Mouse (Mus musculus) cortical plate, adult 2 months (tissue): Measurements from ENCODE around the gene Samd4b. TPM values are rescaled to one million over a fixed set of nuclear protein-coding genes. Genes with fewer than 3 reads are reported as not detected.

Experiments
- H3K27ac ChIP-seq: fragments of 200-500 bp; 2 replicates; pipeline ENCODE4 v1.5.1; 2012; ENCODE audit warnings: low read length, control low read depth, inconsistent platforms; ENCODE audit not compliant: insufficient read depth
- H3K4me1 ChIP-seq: fragments of 200-500 bp; 2 replicates; pipeline ENCODE4 v1.6.1; 2011; ENCODE audit warnings: low read length; ENCODE audit not compliant: control insufficient read depth, insufficient read depth
- H3K4me3 ChIP-seq: fragments of 200-500 bp; 2 replicates; pipeline ENCODE4 v1.5.1; 2011; ENCODE audit warnings: mild to moderate bottlenecking, low read length, control low read depth; ENCODE audit not compliant: insufficient read depth
- CTCF ChIP-seq: fragments of 200-500 bp; IDR thresholded peaks from 2 replicates; pipeline ENCODE4 v1.5.1; 2011; ENCODE audit warnings: mild to moderate bottlenecking, control low read depth, low read length; ENCODE audit not compliant: insufficient read depth; ENCODE audit errors: extremely low read depth
- POLR2A ChIP-seq: fragments of 200-500 bp; IDR thresholded peaks from 2 replicates; pipeline ENCODE4 v1.6.1; 2011; ENCODE audit warnings: mild to moderate bottlenecking, low read length, control low read depth; ENCODE audit not compliant: insufficient read depth; ENCODE audit errors: extremely low read depth
- polyA plus RNA-seq: library from polyadenylated mRNA; depleted of rRNA; stranded (reverse); fragments of >200 nt; gene quantifications from 2 replicates; pipeline ENCODE4 v1.2.3, GENCODE M21; 2012

The Samd4b gene
- polyA plus RNA-seq, 1 experiment: 63.8 TPM

DNA sequence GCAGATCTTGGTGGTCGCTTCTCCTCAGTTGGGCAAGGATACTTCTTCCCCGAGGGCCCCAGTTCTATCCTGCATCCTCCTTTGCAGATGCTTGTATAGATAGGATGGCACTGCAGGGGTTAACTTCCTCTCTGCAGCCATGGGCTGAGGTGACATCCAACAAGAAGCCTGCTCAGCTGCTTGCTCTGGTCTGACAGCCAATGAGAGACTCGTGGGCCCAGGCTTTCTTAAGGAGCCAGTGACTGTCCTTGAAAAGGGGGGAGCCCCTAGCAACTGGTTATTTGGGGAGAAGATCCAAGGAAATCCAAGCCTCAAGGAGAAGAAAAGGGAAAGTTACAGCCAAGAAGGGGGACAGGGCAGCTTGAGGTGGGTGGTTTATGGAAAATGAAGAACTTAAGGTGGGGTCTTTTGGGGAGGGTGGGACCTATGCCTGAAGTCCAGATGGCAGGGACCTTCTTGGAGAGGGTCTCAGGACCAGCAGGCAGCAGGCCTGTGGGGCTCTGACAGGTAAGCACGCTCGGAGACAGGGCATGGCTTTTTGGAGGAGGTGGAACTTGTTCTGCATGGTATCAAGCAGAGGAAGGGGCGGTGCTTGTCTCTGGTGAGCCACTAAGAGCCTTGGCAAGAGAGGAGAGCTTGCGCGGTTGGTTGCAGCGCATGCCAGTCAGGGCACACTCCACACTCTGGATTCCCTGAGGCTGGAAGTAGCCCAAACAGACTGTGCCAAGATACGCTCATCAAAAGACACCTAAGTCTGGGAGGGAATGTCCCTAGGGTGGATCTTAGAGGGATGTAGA is 133.3 kb downstream of the Samd4b start:
- Histone ChIP-seq H3K4me1 (no peaks in the 10 kb centered on the region), H3K4me3 (peak overlapping the region; percentile 28), H3K27ac (no peak overlapping the region)
- TF ChIP-seq CTCF (no peak), POLR2A (peak; percentile 60; the same call in 1 of the 2 replicates)

DNA sequence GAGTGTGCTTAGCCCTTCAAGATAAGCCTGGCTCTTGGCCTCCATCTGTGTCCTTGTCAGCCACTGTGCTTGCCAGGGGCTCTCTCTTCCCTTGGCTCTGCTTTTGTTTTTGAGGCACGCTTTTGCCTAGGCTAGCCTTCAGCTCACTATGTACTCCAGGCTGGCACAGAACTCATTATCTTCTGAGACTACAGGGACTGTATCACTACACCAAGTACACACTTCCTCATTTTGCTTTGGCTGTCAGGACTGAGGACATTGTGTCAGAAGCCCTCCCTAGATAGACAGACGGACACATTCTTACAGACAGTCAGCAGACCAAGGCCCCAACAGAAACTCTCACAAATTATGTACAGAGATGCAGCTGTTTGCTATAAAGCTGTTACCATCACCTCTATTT is 135.2 kb downstream of the Samd4b start:
- Histone ChIP-seq H3K4me1 (no peaks in the 10 kb centered on the region), H3K27ac (no peak overlapping the region), H3K4me3 (no peak overlapping the region)
- TF ChIP-seq POLR2A (no peak), CTCF (no peak)

- H3K4me1 ChIP-seq: no peaks in the 10 kb centered on the region
- no peak overlapping the region for H3K4me3 ChIP-seq
- no peak overlapping the region for H3K27ac ChIP-seq
- TF ChIP-seq POLR2A (no peak), CTCF (no peak)
Observed at GRCm38 (mm10) chr7:28460361-28460760, 137.6 kb downstream of the Samd4b start.

GRCm38 (mm10) chr7:28452361-28453005 is 145.5 kb downstream of the Samd4b start:
- TF ChIP-seq CTCF (no peak), POLR2A (no peak)
- Histone ChIP-seq H3K27ac (no peak overlapping the region), H3K4me1 (peaks cover 2% of the 10 kb centered on the region; the same call in 1 of the 2 replicates)

GRCm38 (mm10) chr7:28451531-28452360 is 146.2 kb downstream of the Samd4b start, which contains the start of gene Lrfn1:
Gene Lrfn1 (plus strand): TSS chr7:28451980.
- TF ChIP-seq POLR2A (no peak), CTCF (no peak)
- Histone ChIP-seq H3K27ac (no peak within 1 kb of the TSS), H3K4me3 (peak within 1 kb of the TSS; percentile 100), H3K4me1 (peaks cover 2% of the 10 kb centered on the region; the same call in 1 of the 2 replicates)

More at GRCm38 (mm10) chr7:28452361-28453005, 145.5 kb downstream of the Samd4b start:
- H3K4me3 ChIP-seq: peak overlapping the region; percentile 100

DNA sequence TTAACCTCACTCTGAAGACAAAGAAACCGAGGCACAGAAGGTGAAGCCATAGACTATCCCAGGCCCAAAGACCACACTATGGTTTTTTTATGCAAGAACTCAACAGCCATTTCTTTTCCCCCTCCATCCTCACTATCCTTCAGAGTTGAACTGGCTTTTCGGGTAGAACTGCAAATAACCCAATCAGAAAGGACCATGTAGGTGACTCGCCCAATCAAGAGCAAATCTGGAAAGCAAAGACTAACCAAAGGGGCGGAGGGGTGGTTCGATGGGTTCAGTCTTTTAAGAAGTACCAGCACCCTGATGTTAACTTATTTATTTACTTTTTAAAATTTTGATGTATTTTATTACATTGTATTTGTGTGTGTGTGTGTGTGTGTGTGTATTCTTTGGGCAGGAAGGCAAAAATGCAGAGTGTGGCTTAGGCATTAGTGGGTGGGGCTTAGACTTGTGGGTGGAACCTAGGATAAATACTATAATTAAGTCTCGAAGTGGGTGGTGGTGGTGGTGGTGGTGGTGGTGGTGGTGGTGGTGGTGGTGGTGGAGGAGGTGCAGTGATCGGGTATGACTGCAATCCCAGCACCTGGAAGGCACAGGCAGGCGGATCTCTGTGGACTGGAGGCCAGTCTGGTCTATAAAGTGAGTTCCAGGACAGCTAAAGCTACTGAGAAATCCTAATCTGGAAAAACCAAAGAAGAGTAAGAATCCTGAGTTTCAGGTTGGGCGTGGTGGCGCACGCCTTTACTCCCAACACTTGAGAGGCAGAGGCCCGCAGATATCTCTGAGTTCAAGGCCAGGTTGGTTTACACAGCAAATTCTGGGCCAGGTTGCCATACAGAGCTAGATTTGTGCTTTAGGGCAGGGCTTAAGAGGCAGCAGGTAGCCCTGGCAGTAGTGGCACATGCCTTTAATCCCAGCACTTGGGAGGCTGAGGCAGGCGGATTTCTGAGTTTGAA is 149.8 kb downstream of the Samd4b start:
- TF ChIP-seq POLR2A (no peak), CTCF (no peak)

GRCm38 (mm10) chr7:28447101-28447830 is 150.7 kb downstream of the Samd4b start:
- no peak overlapping the region for H3K4me3 ChIP-seq
- no peak overlapping the region for H3K27ac ChIP-seq
- no peaks in the 10 kb centered on the region for H3K4me1 ChIP-seq
- no peak for TF ChIP-seq CTCF
- no peak for TF ChIP-seq POLR2A

More for the DNA sequence above, 149.8 kb downstream of the Samd4b start:
- no peak overlapping the region for H3K27ac ChIP-seq
- peaks cover under 1% of the 10 kb centered on the region; the same call in 1 of the 2 replicates for H3K4me1 ChIP-seq
- no peak overlapping the region for H3K4me3 ChIP-seq

GRCm38 (mm10) chr7:28446446-28446845 is 151.5 kb downstream of the Samd4b start:
- Histone ChIP-seq H3K4me3 (no peak overlapping the region), H3K4me1 (no peaks in the 10 kb centered on the region)
- TF ChIP-seq POLR2A (no peak), CTCF (peak; percentile 70)

More at GRCm38 (mm10) chr7:28446446-28446845, 151.5 kb downstream of the Samd4b start:
- no peak overlapping the region for H3K27ac ChIP-seq
